Mouse (Mus musculus): ENCODE measurements at regions not wholly inside any gene's neighbourhood (a gene's known extent, or its start where the extent isn't known, plus 50 kb on each side); places are given as distances from the start of the nearest gene placed in this dataset.
A peak's percentile ranks its signal among the peaks of the same experiment; 100 is the strongest.

- Histone ChIP-seq H3K9me3 (ENCODE audit: control insufficient read depth) (no peaks in the 10 kb centered on the region), H3K4me2 (replicated peaks; ENCODE audit: low read depth) (no peak overlapping the region; the same call in 1 of the 2 replicates), H3K4me3 (ENCODE audit: low read depth, low read length) (no peak overlapping the region), H3K9ac (ENCODE audit: low read depth, low read length) (no peak overlapping the region), H3K36me3 (ENCODE audit: control insufficient read depth, insufficient read depth) (no peaks in the 10 kb centered on the region), H3K27ac (ENCODE audit: low read depth, low read length) (no peak overlapping the region), H3K27me3 (replicated peaks; ENCODE audit: control insufficient read depth, insufficient read depth, low read length) (no peaks in the 10 kb centered on the region), H3K4me1 (replicated peaks; ENCODE audit: control insufficient read depth, insufficient read depth, low read length) (no peaks in the 10 kb centered on the region)
- no peak for TF ChIP-seq CTCF (IDR thresholded peaks at IDR 0.05; ENCODE audit: low read depth)
- ATAC-seq: no peak
- WGBS: 50% methylated on average over 10 of the region's 10 CpGs
These were observed 262.5 kb downstream of the Uaca start for GRCm38 (mm10) chr9:61056731-61057270.

DNA sequence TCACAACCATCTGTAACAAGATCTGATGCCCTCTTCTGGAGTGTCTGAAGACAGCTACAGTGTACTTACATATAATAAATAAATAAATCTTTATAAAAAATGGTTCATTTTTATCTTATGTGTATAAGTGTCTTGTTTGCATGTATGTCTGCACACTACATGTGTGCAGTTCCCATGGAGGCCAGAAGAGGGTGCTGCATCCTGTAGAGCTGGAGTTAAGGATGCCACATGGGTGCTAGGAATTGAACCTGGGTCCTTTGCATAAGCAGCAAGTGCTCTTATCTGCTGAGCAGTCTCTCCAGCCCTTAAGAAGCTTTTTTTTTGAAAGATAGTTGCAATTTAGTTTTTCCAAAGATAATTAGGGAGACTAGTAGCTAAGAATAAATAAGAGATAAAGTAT, 264.9 kb downstream of the Uaca start:
- ATAC-seq: no peak
- no peaks in the 10 kb centered on the region for H3K9me3 ChIP-seq (ENCODE audit: control insufficient read depth)
- no peak overlapping the region for H3K9ac ChIP-seq (ENCODE audit: low read depth, low read length)
- H3K27ac ChIP-seq (ENCODE audit: low read depth, low read length): no peak overlapping the region
- no peaks in the 10 kb centered on the region for H3K4me1 ChIP-seq (replicated peaks; ENCODE audit: control insufficient read depth, insufficient read depth, low read length)
- no peaks in the 10 kb centered on the region for H3K27me3 ChIP-seq (replicated peaks; ENCODE audit: control insufficient read depth, insufficient read depth, low read length)
- H3K36me3 ChIP-seq (ENCODE audit: control insufficient read depth, insufficient read depth): no peaks in the 10 kb centered on the region
- H3K4me3 ChIP-seq (ENCODE audit: low read depth, low read length): no peak overlapping the region
- TF ChIP-seq CTCF (IDR thresholded peaks at IDR 0.05; ENCODE audit: low read depth): peak; percentile 28; the same call in 1 of the 2 replicates
- no peak overlapping the region for H3K4me2 ChIP-seq (replicated peaks; ENCODE audit: low read depth)

DNA sequence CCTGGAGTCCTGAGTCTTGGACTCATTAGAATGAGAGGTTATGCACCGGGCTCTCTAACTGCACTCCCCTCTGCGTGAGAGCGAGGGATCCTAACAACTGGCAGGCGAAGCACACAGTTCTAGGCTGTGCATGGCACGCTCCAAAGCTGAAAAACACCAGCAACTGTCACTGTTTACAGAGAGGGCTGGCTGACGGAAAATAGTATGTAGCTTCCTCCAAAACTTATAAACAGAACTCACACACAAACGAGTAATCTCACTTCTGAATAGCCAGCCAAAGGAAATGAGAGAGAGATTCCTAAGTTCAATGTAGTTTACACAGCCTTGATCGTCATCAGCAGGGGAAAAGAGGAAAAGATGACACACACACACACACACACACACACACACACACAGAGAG, 266.6 kb downstream of the Uaca start:
- TF ChIP-seq CTCF (IDR thresholded peaks at IDR 0.05; ENCODE audit: low read depth): no peak
- Histone ChIP-seq H3K36me3 (ENCODE audit: control insufficient read depth, insufficient read depth) (no peaks in the 10 kb centered on the region), H3K4me1 (replicated peaks; ENCODE audit: control insufficient read depth, insufficient read depth, low read length) (no peaks in the 10 kb centered on the region), H3K9me3 (ENCODE audit: control insufficient read depth) (no peaks in the 10 kb centered on the region), H3K27ac (ENCODE audit: low read depth, low read length) (no peak overlapping the region), H3K4me2 (replicated peaks; ENCODE audit: low read depth) (no peak overlapping the region), H3K9ac (ENCODE audit: low read depth, low read length) (no peak overlapping the region), H3K4me3 (ENCODE audit: low read depth, low read length) (no peak overlapping the region), H3K27me3 (replicated peaks; ENCODE audit: control insufficient read depth, insufficient read depth, low read length) (no peaks in the 10 kb centered on the region)
- WGBS: 52% methylated on average over 8 of the region's 8 CpGs
- ATAC-seq: no peak

DNA sequence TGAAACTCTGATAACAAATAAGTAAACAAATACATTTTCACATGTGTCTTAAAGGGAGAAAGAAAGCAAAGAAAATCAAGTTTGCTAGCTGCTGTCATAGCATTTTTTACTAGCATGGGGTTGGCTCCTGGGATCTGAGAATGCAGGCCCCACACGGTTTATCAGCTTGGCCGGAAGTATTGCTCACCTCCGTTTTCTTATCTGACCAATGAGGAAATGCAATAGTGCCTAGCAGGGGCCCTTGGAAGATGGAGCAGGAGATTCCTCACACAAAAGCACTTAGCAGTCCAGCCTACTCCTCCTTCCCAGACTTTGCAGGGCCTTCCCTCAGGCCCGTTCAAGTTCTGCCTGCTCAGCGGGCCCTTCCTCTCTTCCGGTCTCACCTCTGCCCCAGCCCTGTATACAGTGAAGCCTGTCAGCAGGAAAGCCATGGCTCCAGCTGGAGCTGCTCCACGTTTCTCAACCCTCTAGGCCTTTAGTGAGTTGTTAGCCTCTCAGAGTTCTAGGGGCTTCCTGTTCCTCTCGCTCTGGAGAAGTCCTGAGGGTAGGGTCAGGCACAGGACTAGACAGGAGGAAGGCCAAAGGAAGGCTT, 270.5 kb downstream of the Uaca start:
- TF ChIP-seq CTCF (IDR thresholded peaks at IDR 0.05; ENCODE audit: low read depth): no peak
- ATAC-seq: 0 out of 2 replicates have a peak, but pooled peaks have one; percentile 41
- WGBS: 50% methylated on average over 8 of the region's 8 CpGs
- H3K4me3 ChIP-seq (ENCODE audit: low read depth, low read length): no peak overlapping the region
- H3K9me3 ChIP-seq (ENCODE audit: control insufficient read depth): no peaks in the 10 kb centered on the region
- no peak overlapping the region for H3K4me2 ChIP-seq (replicated peaks; ENCODE audit: low read depth)
- no peaks in the 10 kb centered on the region for H3K4me1 ChIP-seq (replicated peaks; ENCODE audit: control insufficient read depth, insufficient read depth, low read length)
- H3K27ac ChIP-seq (ENCODE audit: low read depth, low read length): no peak overlapping the region
- H3K27me3 ChIP-seq (replicated peaks; ENCODE audit: control insufficient read depth, insufficient read depth, low read length): no peaks in the 10 kb centered on the region
- no peaks in the 10 kb centered on the region for H3K36me3 ChIP-seq (ENCODE audit: control insufficient read depth, insufficient read depth)
- no peak overlapping the region for H3K9ac ChIP-seq (ENCODE audit: low read depth, low read length)

DNA sequence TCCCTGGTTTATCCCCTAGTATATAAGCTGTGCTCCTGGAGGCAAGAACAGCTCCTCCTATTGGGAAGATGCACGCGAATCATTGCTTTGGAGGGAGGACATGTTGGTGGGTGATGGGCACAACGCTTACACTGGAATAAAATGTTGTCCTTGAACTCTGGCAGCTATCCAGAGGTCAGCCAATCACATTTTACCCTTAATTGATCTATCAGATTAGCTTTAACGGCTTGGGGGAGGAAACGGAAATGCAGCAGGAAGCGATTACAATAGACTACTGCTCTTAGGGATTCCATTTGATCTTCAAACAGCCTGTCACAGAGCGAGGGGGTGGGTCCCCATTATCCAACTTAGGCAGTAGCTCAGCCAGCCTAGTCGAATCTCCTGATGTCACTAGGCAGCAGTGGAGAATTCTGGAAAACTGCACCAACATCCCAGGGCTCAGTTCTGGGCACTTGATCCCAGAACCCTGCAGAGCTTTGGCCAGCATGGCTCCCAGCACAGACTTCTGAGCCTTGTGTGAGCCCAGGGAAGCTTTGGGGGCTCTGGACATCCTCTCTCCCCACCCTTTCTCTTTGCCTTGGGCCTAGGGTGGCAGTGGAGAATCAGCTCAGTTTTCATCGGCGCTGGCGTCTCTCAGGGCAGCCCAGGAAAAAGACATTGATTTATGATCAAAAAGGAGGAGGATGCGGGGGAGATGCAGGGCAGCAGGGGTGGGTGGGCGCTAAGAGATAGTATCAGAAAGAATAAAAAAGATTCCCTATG, 275.4 kb downstream of the Uaca start:
- H3K4me3 ChIP-seq (ENCODE audit: low read depth, low read length): no peak overlapping the region
- H3K27me3 ChIP-seq (replicated peaks; ENCODE audit: control insufficient read depth, insufficient read depth, low read length): no peaks in the 10 kb centered on the region
- H3K36me3 ChIP-seq (ENCODE audit: control insufficient read depth, insufficient read depth): no peaks in the 10 kb centered on the region
- ATAC-seq: no peak
- 44% methylated on average over 13 of the region's 13 CpGs for WGBS
- no peaks in the 10 kb centered on the region for H3K9me3 ChIP-seq (ENCODE audit: control insufficient read depth)
- no peak overlapping the region for H3K27ac ChIP-seq (ENCODE audit: low read depth, low read length)
- H3K4me2 ChIP-seq (replicated peaks; ENCODE audit: low read depth): no peak overlapping the region
- no peak overlapping the region for H3K9ac ChIP-seq (ENCODE audit: low read depth, low read length)
- 0 out of 2 replicates have a peak, but pooled peaks have one; percentile 21 for TF ChIP-seq CTCF (IDR thresholded peaks at IDR 0.05; ENCODE audit: low read depth)
- H3K4me1 ChIP-seq (replicated peaks; ENCODE audit: control insufficient read depth, insufficient read depth, low read length): no peaks in the 10 kb centered on the region

DNA sequence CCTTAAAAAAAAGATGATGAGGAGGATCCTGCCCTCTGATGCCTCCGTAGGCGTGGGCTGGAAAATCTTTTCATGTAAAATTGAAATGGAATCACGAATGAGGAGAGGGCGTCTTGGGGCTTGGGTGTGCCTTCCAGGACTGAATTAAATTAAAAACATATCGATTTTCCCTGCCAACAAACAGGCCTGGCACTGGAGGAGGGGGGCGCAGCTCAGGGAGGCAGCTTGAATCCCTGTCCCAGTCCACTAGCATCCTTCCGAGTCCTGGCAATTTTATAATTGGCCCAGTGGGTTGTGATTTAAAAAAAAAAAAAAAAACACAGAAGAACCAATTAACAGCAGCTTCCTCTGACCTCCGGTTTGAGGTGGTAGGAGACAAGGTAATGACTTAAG, 276.0 kb downstream of the Uaca start:
- Histone ChIP-seq H3K4me1 (replicated peaks; ENCODE audit: control insufficient read depth, insufficient read depth, low read length) (no peaks in the 10 kb centered on the region), H3K27me3 (replicated peaks; ENCODE audit: control insufficient read depth, insufficient read depth, low read length) (no peaks in the 10 kb centered on the region), H3K36me3 (ENCODE audit: control insufficient read depth, insufficient read depth) (no peaks in the 10 kb centered on the region), H3K9me3 (ENCODE audit: control insufficient read depth) (no peaks in the 10 kb centered on the region), H3K27ac (ENCODE audit: low read depth, low read length) (no peak overlapping the region), H3K4me2 (replicated peaks; ENCODE audit: low read depth) (no peak overlapping the region), H3K4me3 (ENCODE audit: low read depth, low read length) (no peak overlapping the region), H3K9ac (ENCODE audit: low read depth, low read length) (no peak overlapping the region)
- WGBS: 79% methylated on average over 8 of the region's 8 CpGs
- no peak for TF ChIP-seq CTCF (IDR thresholded peaks at IDR 0.05; ENCODE audit: low read depth)
- no peak for ATAC-seq
